Mouse (Mus musculus): Measurements from ENCODE around the gene Timm10.
A peak's percentile ranks its signal among the peaks of the same experiment; 100 is the strongest.

The Timm10 gene

DNA sequence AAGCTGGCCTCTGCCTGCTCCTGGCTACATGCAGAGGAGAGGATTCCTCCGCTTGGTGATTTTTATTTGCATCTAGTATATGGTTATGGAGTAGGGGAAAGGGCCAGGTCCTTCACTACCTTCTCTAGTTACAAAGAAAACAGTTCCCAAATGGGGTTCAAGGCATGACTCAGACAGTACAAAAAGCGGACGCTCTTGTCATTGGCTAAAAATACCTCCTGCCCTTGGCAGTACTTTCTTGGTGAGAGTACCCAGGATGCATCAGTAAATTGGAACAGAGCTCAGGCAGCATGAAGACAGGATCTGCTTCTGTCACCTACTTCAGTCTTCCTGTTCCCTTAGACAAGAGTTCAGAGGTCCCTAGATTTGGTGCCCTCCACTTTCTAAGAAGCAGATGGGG, 6.9 kb upstream of the Timm10 start:
- no peak for DNase-seq (ENCODE audit: low read depth)

DNA sequence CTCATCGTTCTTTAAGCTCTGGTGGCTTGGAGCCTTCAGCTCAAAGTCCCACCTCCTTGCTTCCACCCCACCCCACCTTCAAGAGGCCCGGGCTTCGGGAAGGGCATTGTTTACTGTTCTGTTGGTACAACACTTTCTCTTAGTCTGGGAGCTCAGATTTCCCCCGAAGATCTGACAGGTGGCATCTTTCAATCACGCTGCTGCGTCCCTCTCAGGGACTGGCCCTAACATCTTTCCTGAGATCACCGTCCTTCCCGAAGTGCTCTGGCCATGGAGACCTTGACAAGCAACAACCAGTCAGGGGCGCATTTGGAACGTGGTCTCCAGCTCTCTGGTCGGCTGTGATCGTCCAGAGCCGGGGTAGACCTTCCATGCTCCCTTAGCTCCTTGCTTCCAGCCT, 4.2 kb upstream of the Timm10 start, which contains the start of gene Smtnl1:
Gene Smtnl1 (minus strand): TSS at position 101 of the 400 bp plus-strand sequence.
- DNase-seq (ENCODE audit: low read depth) = no peak

DNA sequence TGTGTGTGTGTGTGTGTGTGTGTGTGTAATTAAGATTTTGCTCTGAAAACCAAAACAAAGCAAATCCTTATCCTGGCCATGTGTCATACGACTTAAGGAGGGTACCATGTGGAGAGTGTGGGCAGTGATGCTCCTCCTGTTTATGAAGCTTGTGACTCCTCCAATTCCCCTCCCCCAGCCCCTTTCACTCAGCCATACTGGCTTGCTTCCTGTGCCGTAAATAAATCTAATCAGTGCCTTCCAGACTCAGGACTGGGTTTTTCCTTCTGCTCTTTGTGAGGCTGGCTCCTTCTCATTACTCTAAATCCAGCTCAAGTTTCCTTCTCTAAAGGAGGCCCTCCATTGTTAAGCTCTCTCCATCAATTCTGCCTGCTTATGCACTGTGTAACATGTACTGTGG, 3.6 kb upstream of the Timm10 start:
- no peak for DNase-seq (ENCODE audit: low read depth)

DNA sequence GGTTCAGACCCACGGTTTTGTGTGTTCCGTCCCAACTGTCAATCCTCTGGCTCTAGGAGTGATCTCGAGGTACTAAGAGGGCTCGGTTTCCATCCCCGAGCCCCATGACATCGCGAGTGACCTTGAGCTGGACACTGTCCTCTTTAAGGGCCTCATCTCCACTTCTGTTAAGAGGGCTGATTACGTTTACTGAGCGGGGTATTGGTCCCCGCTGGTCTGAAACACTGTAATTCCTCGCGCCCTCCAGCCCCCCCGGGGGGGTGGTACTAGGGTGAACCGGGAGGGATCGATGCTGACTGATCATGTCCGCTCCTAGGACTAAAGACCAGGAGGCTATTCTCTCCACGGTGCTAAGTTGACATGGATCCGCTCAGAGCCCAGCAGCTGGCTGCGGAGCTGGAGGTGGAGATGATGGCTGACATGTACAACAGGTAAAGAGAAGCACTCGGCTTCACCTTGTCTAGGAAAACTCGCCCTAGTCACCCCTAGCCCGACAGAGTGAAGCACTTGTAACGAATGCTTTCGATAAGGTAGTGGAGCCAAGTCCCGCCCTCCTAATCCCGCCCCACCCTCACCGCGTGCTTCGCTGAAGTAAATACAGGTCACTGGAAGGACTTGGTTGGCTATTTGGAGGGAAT, 605 bp downstream of the Timm10 start:
- no peak for DNase-seq (ENCODE audit: low read depth)

DNA sequence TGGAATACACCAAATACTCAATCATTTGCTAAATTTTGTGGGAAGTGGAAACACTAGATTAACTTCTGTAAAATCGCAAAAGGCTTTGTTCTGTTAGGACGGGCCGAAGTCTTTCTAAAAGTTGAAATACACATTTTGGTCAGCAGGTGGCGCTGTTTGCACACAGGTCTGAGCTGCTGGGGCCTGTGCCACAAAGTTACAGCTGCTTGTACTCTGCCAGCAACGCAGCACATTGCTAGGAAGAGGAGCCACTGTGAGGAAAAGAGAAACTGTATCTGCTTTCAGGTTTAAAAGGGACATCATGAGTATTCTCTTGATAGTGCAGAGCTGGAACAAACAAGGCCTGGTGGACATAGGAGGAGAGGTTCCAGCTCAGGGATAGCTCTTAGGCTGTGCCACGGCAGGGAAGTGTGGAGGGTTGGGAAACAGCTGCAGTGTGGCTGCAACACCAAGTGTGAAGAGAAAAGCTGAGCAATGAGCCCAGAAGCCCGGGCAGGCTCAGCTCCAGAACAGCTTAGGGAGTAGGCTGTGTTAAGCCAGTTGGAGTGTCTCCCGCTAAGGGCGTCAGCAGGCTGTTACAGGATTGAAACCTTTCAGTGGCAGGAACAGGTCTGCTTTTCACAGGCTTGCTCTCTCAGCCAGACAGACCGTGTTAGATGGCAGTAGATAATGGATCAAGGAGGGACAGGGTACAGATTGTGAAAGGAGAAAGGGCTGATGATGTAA, 5.0 kb downstream of the Timm10 start:
- peak; percentile 78 for DNase-seq (ENCODE audit: low read depth)

DNA sequence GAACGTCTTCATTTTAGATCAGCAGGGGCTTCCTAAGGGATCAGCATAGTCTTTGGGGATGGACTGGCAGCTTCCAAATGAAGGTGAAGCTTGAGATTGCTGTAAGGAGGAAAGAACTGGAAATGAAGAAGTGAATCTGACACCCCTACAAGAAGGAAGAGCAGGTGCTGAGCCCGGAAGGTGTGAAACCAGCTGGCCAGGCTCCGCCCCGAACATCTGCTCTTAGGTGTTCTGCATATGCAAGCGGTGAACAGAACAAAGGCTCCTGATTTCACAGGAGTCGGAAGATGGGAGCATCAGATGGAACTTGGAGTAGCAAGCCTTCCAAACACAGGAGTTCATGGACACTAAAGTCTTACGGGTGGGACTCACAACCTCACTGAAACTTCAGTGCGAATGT, 10.3 kb downstream of the Timm10 start:
- no peak for DNase-seq (ENCODE audit: low read depth)

DNA sequence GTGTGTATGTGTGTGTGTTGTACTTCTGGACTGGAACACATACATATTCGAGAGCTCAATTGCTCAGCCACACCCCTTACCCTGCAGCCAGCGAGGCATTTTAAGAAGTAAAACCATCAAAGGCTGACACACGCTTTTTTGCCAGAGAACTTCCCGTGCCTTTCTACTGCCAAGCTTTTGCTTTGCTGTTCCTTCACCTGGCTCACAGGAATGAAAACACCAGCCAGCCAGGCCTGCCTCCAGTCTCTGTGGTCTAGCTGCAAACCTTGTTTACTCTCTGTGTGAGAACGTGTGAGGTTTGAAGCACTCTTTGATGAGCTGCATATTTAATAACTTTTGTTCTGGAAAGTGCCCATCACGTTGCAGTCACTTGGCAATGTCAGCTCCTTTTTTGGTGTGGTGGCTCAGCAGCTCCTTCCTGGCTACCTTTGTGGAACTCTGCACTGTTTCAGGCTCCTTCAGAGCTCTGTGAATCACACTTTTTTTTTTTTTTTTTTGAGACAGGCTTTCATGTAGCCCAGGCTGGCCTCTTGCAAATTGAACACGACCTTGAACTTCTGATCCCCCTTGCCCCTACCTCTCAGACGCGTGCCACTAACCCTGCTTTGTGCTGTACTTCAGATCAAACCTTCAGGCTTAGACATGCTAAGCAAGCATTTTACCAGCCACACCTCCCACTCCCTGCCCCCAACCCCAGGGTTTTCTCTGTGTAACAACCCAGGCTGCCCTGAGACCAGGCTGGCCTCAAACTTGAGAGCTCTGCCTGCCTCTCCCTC, 11.2 kb downstream of the Timm10 start:
- DNase-seq (ENCODE audit: low read depth) = no peak

DNA sequence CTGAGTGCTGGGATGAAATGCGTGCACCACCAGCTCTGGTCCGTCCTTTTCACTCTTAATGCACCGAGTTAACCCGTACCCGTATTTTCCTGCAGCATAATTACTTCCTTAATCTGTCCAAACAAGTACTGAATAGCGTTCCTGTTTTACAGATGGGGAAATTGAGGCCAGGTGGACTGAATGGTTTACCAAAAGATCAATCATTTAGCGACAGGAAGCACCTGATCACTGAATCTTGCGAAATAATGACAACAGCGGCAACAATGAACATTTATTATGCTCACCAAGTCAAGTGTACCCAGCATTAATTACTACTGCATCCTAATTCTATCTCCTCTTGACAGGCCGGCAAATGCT, 11.8 kb downstream of the Timm10 start, which contains the start of gene Slc43a1:
Gene Slc43a1 (plus strand): TSS at position 258 of the 357 bp plus-strand sequence.
- no peak for DNase-seq (ENCODE audit: low read depth)

DNA sequence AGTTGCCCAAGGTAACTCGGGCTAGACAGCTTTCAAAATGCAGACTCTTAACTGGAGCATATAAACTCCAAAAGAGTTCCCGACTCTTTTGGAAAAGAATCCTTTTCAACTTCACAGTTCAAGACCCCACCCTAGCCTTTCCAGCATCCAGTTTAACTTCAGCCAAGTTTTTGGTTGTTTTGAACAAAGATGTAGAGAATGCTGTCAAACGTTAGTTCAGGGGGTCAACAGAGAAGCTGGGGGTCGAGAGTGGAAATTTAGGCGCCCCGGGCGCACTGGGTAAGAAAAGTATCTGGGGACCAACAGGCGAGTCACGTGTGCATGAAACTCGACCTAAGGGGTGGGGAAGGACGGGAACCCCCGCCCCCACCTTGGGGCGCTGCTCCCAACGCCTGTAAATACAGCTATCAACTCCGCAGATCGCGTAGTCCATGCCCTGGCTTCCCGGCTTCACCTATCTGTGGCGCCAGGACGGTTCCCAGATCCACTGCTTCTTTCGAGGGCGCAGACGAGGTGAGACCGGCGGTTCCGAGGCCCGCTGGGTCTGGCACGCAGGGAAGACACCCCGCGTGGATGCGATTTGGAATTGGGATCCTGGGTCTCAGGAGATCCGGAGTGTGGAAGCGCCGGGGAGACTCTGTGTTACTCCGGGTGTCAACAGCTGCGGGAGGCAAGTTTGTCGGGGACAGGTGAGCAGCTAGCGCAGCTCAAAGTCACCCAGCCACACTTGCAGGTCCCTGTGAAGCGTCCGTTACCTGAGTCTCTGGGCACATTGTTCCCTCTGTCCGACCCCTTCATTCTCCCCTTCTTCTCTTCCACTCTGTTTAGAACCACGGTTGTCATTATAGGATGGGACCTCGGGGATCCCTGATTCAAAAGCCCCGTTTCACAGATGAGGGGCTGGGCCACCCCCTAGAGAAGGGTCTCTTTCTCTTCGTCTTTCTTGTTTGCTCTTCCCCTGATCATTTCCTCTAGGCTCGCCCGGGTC, 12.5 kb downstream of the Timm10 start:
- no peak for DNase-seq (ENCODE audit: low read depth)

DNA sequence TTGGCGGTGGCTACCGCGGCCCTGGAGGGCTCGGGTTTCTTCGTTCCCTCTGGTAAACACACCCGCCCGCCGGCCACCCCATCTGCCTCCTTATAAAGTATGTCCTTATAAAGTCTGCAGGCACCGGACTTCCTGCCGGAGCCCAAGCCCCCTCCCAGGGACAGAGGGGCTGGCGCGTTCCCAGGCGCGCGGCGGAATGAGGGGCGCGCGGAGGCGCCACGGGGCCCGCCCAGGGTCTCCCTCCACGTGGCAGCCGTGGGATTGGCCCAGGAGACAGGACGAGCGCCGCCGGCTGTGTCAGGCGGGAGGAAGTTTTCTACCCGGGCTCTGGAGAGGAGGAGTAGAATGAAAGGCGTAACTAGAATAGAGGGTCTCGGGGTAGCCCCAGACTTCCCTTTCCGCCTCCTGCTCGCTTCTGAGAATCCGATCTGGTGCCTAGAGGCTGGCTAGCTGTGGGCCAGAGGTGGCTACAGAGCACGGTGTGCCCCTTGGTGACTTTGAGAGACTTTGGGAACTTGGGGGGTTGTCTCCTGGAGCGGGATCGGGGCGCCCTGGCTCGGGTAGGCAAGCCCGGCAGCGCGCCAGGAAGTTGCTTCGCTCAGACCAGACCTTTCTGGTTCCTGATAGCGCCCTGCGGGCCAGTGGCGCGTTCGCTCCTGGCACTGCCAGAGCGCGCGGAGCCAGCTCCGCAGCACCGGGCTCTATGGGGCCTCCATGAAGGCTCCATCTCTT, 13.4 kb downstream of the Timm10 start:
- no peak for DNase-seq (ENCODE audit: low read depth)

DNA sequence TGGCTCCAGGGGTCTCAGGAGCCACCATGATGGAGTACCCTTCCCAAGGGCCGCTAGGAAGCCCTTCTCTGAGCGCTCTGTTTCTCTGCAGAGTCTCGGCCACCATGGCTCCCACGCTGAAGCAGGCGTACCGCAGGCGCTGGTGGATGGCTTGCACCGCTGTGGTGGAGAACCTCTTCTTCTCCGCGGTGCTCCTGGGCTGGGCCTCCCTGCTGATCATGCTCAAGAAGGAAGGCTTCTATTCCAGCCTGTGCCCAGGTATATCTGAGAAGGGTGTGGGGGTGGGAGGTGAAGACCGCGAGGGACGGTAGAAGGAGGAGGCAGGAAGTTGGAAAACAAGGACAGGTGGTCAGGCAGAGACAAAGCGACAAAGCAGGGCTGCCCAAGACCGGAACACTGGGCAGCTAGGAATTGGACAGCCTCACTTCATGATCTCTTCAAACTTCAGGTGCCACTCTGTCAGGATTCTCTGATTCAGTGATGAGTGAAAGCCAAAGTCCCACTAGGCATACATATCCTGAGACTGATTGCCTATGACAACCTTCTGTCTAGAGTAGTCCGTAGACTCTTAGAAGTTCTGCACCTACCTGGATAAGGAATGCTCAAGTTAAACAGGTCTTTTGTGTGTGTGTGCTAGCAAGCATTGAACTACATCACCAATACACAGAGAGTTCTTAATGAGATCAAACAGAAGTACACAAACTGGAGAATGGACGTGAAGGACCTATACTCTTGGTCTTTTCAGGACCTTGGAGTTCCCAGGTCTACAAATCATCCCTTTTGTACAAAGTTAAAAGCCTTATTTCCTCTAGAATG, 14.2 kb downstream of the Timm10 start:
- DNase-seq (ENCODE audit: low read depth) = no peak

DNA sequence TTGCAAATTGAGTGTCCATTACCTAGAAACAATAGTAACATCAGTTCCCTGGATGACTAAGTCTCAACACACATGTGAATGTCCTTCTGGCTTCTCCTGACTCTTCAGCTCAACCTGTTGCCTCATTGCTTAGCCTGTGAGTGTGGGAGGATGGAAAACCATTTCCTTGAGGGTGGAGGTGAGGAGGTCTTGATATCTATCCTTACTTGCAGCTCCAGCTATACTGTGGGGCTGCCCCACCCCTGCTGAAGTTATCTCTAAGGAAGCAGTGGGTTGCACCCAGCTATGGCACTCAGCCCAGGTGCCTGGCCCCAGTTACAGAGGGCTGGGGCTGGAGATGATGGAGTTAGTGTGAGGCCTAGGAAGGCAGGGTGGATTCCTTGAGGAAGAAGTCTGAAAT, 15.1 kb downstream of the Timm10 start:
- DNase-seq (ENCODE audit: low read depth) = no peak

DNA sequence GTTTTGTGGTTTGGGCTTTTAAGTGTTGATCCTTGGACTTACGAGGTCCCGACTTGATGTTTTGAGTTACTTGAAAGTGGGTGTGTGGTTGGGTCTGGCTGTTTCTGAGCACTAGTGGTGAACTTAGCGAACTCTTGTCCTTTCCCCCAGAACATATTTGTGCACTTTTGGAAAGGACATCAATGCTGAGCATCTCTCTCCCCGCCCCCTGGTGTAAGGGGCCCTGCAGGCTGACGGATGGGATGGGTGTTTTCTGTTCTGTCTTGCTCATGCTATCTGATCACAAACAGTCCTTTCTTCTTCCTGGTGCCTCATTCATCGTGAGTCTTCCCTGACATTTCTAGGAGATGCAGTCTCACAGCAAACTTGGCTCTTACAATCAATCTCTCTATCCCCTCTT, 16.9 kb downstream of the Timm10 start:
- DNase-seq (ENCODE audit: low read depth) = no peak

DNA sequence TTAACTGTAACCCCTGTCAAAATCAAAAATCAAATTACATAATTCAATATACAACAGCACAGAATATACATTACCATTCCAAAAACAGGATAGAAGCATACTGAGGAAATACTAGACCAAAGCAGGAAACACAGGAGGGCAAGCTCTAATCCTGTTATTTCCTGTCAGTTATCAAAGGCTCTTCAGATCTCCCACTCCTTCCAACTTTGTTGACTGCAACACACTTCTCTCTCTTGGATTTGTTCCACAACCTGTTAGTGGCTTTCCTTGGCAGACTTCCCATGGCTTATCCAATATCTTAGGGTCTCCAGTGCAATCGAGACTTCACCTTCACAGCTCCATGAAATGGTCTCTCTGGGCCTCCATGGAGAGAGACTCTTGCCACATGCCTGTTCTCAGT, 18.4 kb downstream of the Timm10 start:
- DNase-seq (ENCODE audit: low read depth) = no peak

DNA sequence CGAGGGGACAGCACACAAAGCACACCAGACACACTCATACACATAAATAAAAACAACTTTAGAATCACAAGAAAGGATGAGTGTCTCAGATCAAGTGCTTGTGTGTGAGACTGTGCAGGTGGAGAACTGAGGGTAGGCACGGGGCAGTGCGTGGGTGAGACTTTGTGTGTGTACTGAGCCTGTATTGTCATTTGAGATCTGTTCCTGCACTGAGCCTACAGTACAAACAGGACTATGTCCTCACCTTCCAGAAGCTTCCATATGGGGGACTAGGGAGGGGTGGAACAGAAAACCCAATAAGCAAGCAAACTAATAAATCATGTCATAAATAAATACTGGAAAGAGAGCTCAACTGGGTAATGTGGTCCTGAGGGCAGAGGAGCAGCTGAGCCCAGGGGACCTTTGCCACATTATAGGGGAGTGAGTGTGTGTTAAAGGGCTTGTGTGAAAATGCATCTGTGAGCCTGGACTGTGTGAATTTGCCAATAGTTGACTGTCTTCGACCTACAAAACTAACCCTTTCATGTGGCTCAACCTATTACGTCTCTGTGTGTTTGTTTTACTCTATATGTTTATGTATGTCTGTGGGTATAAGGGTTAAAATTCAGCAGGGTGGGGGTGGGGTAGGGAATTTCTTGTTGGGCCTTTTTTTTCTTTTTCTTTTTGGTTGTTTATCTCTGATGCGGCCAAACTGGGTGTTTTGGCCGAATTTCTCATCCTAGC, 23.8 kb downstream of the Timm10 start:
- no peak for DNase-seq (ENCODE audit: low read depth)

DNA sequence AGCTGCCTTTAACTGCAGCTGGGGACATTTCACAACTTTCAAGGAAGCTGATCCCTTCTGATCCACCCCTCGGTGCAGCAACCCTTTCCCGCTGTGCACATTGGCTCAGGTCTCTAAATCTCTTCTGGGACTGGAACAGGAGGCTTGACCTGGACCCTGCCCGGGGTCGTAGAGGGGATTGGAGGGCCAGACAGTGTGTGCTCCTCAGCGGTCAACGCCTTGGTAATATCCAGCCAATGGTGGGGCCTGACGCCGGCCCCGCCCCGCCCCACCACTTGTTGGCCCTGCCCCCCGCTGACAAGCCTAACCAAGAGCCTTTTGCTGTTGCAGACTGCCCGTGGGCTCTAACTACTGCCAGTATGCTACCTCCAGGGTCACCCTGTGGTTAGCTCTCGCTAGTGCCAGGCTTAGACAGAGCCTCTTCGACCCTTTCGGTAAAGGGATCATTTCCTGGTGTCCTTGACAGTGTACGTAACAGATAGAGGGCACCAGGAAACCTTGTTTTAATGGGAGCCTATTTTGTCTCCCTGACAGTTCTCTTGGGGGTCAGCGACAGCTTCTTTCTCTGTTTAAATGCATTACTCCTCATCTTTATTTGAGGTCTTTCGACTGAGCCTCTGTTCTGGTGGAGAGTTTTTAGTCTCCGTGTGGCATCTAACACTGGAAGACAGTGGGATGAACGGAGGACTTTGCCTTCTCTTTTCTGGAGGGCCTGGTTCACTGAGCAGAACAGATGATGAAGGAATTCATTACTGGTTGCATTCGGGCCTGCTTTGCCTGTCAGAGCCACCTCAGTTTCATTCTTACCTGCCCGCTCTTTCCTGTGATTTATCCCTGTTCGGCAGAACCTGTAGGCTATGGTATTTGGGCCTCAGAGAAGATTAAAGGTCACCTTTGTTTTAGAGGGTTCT, 24.6 kb downstream of the Timm10 start:
- DNase-seq (ENCODE audit: low read depth) = no peak

DNA sequence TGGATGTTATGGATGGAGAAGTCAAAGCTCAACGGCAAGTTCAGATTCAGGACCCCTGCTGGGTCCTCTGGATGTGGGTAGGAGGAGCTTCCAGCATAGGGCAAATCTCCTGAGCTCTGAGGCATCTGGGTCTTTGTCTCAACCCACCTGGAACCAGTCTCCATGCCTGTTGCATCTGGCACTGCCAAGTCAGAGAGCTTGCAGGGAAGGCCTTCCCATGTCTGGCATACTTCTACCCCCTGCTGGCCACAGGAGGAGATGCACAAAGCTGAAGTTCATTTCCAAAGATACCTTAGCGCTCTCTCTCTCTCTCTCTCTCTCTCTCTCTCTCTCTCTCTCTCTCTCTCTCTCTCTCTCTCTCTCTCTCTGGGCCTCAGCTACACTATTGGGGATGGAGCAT, 28.9 kb downstream of the Timm10 start:
- DNase-seq (ENCODE audit: low read depth) = no peak

DNA sequence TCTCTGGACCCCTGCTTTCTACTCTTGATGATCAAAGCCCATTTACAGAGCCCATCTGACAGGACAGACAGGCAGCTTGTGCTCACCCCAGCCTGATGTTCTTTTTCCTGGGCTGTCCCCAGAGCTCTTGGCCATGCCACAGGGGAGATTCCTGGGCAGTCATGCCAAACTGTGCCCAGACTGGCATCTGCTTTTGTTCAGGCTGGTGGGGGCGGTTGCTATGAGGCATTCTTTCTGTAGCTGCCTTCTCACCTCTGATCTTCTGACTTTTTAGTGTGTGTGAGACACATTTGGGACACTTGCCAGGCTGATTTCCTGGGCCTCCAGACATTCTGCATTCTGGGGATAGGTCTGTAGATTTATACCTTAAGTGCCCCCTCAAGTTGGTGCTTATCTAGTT, 31.8 kb downstream of the Timm10 start:
- no peak for DNase-seq (ENCODE audit: low read depth)

All from c-Kit-positive CD71-negative TER-119-negative erythroid progenitor cells, embryonic 14.5 days (primary cell).